Mouse (Mus musculus) kidney, embryonic 16.5 days (tissue): ENCODE results near the gene Tln1. TPM values are rescaled to one million over a fixed set of nuclear protein-coding genes. Genes with fewer than 3 reads are reported as not detected.
"Not testable (repeated sequence)": the region's sequence is repeated elsewhere in the genome, so short reads cannot be mapped to it uniquely, and the experiment has no call there.

Source experiments
- ATAC-seq: fragments of 200-750 bp; cut with Nextera tagmentation; 2 replicates; pipeline ENCODE4 v1.8.0; 2017; ENCODE audit warnings: moderate TSS enrichment; ENCODE audit not compliant: low FRiP score, low TSS enrichment
- H3K27ac ChIP-seq: fragments of 300-500 bp; sonication (generic); 2 replicates; pipeline ENCODE4 v1.5.1; 2014; ENCODE audit warnings: low read length
- H3K27me3 ChIP-seq: fragments of 300-500 bp; sonication (generic); 2 replicates; pipeline ENCODE4 v1.6.1; 2014; ENCODE audit warnings: low read length, control low read depth, mixed read lengths; ENCODE audit not compliant: insufficient read depth
- H3K36me3 ChIP-seq: fragments of 300-500 bp; sonication (generic); 2 replicates; pipeline ENCODE4 v1.6.1; 2014; ENCODE audit warnings: low read length, control low read depth, mixed read lengths; ENCODE audit not compliant: insufficient read depth
- H3K4me1 ChIP-seq: fragments of 300-500 bp; sonication (generic); 2 replicates; pipeline ENCODE4 v1.6.1; 2014; ENCODE audit warnings: low read length, control low read depth, mixed read lengths; ENCODE audit not compliant: insufficient read depth
- H3K4me2 ChIP-seq: fragments of 300-500 bp; sonication (generic); replicated peaks from 2 replicates; pipeline ENCODE4 v1.6.1; 2014; ENCODE audit warnings: low read depth, low read length
- H3K4me3 ChIP-seq: fragments of 300-500 bp; sonication (generic); 2 replicates; pipeline ENCODE4 v1.5.1; 2014; ENCODE audit warnings: mild to moderate bottlenecking, low read length
- H3K9ac ChIP-seq: fragments of 300-500 bp; sonication (generic); replicated peaks from 2 replicates; pipeline ENCODE4 v1.6.1; 2014; ENCODE audit warnings: low read length
- H3K9me3 ChIP-seq: fragments of 300-500 bp; sonication (generic); 2 replicates; pipeline ENCODE4 v1.6.1; 2016; ENCODE audit warnings: low read length, control low read depth
- WGBS: fragments of 180-500 bp; shearing (Covaris S2); extraction: QIAGEN DNeasy Blood & Tissue Kit; methylation state at CpG from one replicate; pipeline ENCODE4 v1.1.7; 2014; 5-methylcytosine and 5-hydroxymethylcytosine counted together
- polyA plus RNA-seq: library from polyadenylated mRNA; unstranded; fragments of >200 nt; fragmentation: Nextera tagmentation; extraction: Ambion mirVana; gene quantifications from 2 replicates; pipeline ENCODE4 v1.2.1, GENCODE M21; 2015

Gene Tln1
- polyA plus RNA-seq, 1 experiment from 2014 or later = 66.5 TPM

DNA sequence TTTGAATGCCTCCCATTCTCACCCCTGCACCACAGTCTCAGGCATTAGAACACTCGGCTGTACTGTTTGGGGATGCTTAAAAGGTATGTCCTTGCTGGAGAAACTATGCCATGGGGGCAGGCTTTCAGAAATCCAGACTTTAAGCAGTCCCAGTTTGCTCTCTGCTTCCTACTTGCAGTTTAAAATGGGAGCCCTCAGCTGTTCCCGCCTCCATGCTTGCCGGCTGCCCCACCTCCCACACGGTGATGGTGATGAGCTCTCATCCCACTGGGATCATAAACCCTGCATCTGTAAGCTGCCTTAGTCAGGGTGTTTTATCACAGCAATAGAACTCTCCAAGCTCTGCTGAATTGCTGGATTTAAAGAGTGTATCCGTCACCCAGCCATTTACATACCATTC is 10.1 kb downstream of the Tln1 start:
- WGBS = 63% methylated on average over 5 of the region's 5 CpGs
- no peak overlapping the region for H3K27ac ChIP-seq
- no peak for ATAC-seq

DNA sequence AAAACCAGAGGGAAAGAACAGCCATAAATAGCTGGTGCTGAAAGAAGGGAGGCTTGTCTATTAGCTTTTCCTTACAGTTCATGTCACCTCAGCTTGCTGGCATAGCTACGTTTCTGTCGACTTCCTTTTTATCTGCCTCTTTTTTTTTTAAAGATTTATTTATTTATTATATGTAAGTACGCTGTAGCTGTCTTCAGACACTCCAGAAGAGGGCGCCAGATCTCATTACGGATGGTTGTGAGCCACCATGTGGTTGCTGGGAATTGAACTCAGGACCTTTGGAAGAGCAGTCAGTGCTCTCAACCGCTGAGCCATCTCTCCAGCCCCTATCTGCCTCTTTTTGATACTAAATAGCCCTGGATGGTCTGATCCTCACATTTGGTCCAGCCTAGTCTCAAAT is 10.6 kb downstream of the Tln1 start:
- H3K36me3 ChIP-seq = peaks cover 98% of the 10 kb centered on the region
- H3K9me3 ChIP-seq, H3K4me2 ChIP-seq, H3K4me1 ChIP-seq, H3K27me3 ChIP-seq, H3K27ac ChIP-seq, ATAC-seq, H3K9ac ChIP-seq, H3K4me3 ChIP-seq: not testable (repeated sequence)
- WGBS = 90% methylated on average over 6 of the region's 6 CpGs

More for the DNA sequence above, 10.1 kb downstream of the Tln1 start:
- H3K4me1 ChIP-seq = peaks cover 5% of the 10 kb centered on the region
- H3K27me3 ChIP-seq = no peaks in the 10 kb centered on the region
- no peak overlapping the region for H3K4me3 ChIP-seq
- no peak overlapping the region for H3K4me2 ChIP-seq
- H3K36me3 ChIP-seq = peaks cover 92% of the 10 kb centered on the region
- no peak overlapping the region for H3K9ac ChIP-seq
- peaks cover 6% of the 10 kb centered on the region; the same call in 1 of the 2 replicates for H3K9me3 ChIP-seq

DNA sequence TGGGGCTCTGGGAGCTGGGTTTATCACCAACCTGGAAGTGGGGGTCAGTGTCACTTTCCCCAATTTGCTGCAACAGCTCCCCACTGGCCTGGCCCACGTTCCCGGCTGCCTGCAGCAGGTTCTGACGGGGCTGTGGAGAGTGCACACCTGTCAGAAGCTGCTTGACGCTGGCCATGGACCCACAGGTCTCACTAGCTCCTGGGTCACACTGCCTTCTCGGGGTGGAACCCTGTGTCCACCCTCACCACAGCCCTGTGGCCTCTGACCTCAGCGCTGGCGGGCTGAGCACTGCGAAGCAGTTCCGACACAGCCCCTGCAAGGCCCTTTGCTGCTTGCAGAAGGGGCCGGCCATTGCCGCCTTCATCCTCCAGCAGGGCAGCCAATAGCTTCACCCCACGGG is 13.4 kb downstream of the Tln1 start:
- Histone ChIP-seq H3K4me1 (no peaks in the 10 kb centered on the region), H3K36me3 (peaks cover 99% of the 10 kb centered on the region), H3K9me3 (peaks cover 6% of the 10 kb centered on the region; the same call in 1 of the 2 replicates), H3K27ac (no peak overlapping the region), H3K4me2 (no peak overlapping the region), H3K4me3 (no peak overlapping the region), H3K27me3 (no peaks in the 10 kb centered on the region), H3K9ac (no peak overlapping the region)
- no peak for ATAC-seq
- WGBS = 92% methylated on average over 12 of the region's 12 CpGs

DNA sequence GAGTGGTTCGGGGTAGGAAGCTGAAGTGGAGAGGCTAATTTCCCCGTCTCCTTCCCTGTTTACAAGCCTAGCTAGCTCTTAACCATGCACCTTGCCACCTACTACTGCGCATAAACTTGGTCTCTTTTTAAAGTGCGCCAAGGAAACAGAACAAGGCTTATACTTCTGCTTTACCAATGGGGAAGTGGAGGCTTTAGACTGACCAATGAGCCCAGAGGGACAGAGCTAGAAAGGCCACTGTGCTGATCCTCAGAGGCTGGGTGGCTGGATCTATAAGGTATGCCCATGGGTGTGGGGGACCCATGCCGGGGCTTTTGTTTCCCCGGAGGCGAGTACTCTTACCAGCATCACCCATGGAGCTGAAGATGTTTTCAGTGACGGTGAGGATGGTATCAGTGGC is 15.3 kb downstream of the Tln1 start:
- H3K36me3 ChIP-seq = peaks cover 98% of the 10 kb centered on the region
- no peaks in the 10 kb centered on the region for H3K27me3 ChIP-seq
- H3K4me1 ChIP-seq = no peaks in the 10 kb centered on the region
- H3K9me3 ChIP-seq = peaks cover 1% of the 10 kb centered on the region; the same call in 1 of the 2 replicates
- ATAC-seq = no peak
- H3K27ac ChIP-seq = no peak overlapping the region
- no peak overlapping the region for H3K9ac ChIP-seq
- 94% methylated on average over 8 of the region's 8 CpGs for WGBS
- no peak overlapping the region for H3K4me2 ChIP-seq
- no peak overlapping the region for H3K4me3 ChIP-seq

DNA sequence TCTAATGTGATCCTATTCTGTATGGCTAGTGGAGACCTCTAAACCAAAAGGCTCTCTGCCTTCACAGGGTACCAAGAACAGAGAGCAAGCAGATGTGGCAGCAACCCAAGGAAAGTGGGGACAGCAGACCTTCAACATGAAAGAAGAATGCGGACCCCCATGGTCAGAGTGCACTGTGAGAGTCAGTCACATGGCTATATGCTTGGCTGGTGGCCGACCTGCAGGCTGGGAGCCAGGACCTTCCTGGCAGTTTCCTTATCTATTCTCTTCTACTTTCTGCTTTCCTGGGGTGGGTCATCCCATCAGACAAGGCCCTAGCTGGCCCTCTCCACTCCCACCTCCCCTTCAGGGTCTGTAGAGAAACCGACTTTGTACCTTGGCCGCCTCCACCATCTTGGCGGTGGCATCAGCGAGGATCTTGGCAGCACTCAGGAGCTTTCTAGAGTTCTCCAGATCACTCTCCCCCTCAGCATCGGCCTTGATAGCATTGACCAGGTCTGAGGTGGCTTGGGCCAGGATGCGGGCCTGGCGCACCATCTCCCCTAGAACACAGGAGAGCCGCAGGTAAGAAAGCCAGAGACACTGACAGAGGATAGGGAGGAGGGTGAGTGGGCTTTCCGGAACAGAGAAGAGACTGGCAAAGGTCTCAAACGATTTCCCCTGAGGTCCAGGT is 16.0 kb downstream of the Tln1 start:
- H3K27ac ChIP-seq = no peak overlapping the region
- no peaks in the 10 kb centered on the region for H3K4me1 ChIP-seq
- peaks cover 99% of the 10 kb centered on the region for H3K36me3 ChIP-seq
- H3K9ac ChIP-seq = no peak overlapping the region
- WGBS = 92% methylated on average over 12 of the region's 12 CpGs
- ATAC-seq = no peak
- no peaks in the 10 kb centered on the region for H3K27me3 ChIP-seq
- H3K9me3 ChIP-seq = no peaks in the 10 kb centered on the region
- H3K4me2 ChIP-seq = no peak overlapping the region
- no peak overlapping the region for H3K4me3 ChIP-seq

DNA sequence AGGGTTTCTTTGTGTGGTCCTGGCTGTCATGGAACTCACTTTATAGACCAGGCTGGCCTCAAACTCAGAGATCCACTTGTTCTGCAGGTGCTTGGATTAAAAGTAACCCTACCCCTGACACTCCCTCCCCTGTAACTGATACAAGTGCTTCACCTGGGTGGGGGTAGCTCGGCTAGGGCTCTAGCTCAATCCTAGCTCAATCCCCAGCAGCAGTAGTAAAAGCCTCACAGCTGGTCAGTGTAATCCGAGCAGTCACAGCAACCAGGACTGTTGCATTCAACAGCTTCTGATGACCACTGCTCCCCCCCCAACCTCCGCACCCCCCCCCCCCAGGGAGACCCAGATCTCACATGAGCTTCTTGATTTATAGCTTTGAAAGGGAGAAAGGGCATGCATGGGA is 20.4 kb downstream of the Tln1 start:
- 28% methylated on average over 3 of the region's 3 CpGs for WGBS
- H3K4me1 ChIP-seq = no peaks in the 10 kb centered on the region
- no peak overlapping the region for H3K9ac ChIP-seq
- H3K36me3 ChIP-seq = peaks cover 93% of the 10 kb centered on the region
- H3K27me3 ChIP-seq = no peaks in the 10 kb centered on the region
- ATAC-seq = peak; percentile 49; the same call in 1 of the 2 replicates
- H3K4me2 ChIP-seq = no peak overlapping the region
- H3K27ac ChIP-seq = peak overlapping the region; percentile 0; the same call in 1 of the 2 replicates
- H3K4me3 ChIP-seq = no peak overlapping the region
- no peaks in the 10 kb centered on the region for H3K9me3 ChIP-seq

DNA sequence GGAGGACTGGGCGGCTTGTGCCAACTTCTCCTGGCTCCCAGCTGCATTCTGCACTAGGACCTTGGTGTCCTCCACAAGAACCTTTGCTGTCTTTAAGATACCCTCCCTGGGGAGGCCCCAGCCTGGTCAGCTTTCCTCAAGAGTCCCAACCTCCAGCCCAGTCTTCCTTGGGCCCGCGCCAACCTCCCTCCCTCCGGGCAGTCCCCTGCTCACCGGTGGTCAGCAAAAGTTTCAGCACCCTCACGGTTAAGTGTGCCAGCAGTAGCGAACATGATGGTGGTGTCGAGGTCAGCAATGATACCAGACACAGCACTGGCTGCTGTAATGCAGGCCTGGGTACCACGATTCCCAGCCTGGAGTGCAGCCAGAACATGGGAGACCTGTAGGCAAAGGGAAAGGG is 26.5 kb downstream of the Tln1 start:
- 94% methylated on average over 9 of the region's 9 CpGs for WGBS
- Histone ChIP-seq H3K4me3 (no peak overlapping the region), H3K36me3 (peaks cover 95% of the 10 kb centered on the region), H3K4me1 (no peaks in the 10 kb centered on the region), H3K9me3 (no peaks in the 10 kb centered on the region), H3K27me3 (no peaks in the 10 kb centered on the region), H3K9ac (no peak overlapping the region), H3K27ac (no peak overlapping the region), H3K4me2 (no peak overlapping the region)
- ATAC-seq = no peak

DNA sequence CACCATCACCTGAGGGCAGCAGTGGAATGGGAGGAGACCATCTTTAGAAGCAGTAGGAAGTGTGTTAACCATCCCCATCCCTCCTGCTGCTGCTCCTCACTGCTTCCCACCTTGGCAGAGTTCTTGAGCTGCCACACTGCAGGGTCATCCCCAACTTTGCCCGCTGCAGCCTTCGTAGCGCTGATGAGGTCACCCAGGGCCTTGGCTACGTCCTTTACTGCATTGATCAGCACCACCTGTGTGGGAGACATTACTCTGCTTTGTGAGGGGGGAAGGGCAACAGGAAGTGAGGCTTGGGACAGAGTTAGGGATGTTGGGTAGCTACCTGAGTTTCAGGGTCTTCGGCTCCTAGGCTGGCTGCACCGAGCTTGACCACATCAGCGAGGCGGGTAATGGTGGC is 26.9 kb downstream of the Tln1 start:
- ATAC-seq = no peak
- no peak overlapping the region for H3K27ac ChIP-seq
- H3K4me1 ChIP-seq = no peaks in the 10 kb centered on the region
- H3K4me2 ChIP-seq = no peak overlapping the region
- no peaks in the 10 kb centered on the region for H3K9me3 ChIP-seq
- no peaks in the 10 kb centered on the region for H3K27me3 ChIP-seq
- no peak overlapping the region for H3K9ac ChIP-seq
- no peak overlapping the region for H3K4me3 ChIP-seq
- H3K36me3 ChIP-seq = peaks cover 97% of the 10 kb centered on the region
- 90% methylated on average over 8 of the region's 8 CpGs for WGBS

DNA sequence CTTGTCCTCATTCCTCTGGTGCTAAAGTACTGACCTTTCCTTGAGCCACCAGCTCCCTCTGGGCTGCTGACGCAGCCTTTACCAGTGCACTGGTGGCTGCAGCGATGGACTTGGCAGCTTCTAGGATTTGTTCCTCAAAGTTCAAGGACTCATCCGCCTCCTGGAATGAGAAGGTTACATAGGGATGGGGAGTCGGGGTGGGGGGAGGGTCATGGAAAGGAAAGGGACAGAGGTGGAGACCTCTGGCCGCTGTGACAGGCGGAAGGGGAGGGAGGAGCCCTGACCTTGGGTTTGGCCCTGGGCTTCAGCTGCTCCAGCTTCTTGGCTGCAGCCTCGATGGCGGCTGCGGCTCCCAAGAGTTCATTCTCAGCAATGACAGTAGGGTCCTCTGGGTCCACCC is 29.2 kb downstream of the Tln1 start:
- 63% methylated on average over 9 of the region's 9 CpGs for WGBS
- H3K4me1 ChIP-seq = 0 out of 2 replicates have a peak, but pooled peaks cover 7% of the 10 kb centered on the region
- H3K4me2 ChIP-seq = no peak overlapping the region
- H3K36me3 ChIP-seq = peaks cover 73% of the 10 kb centered on the region
- no peaks in the 10 kb centered on the region for H3K27me3 ChIP-seq
- H3K9ac ChIP-seq = no peak overlapping the region
- H3K4me3 ChIP-seq = no peak overlapping the region
- no peak overlapping the region for H3K27ac ChIP-seq
- ATAC-seq = no peak
- H3K9me3 ChIP-seq = no peaks in the 10 kb centered on the region

DNA sequence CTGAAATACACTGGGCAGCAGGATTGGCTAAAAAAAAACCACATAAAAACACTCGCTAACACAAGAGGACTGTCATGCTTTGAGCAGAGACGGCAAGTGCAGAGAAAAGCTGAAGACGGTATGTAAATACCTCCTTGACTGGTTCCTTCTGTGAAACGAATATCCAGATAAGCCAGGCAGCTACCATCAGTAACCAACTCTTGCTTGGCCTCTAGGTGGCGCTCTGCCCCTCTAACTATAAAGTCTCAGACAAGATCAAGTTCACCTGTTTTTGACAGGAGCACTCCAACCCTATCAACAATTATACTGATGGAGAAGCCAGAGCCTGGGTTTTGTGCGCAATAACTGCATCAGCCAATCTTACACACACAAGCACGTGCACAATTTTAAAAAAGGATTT is 31.9 kb downstream of the Tln1 start:
- 0 out of 2 replicates have a peak, but pooled peaks cover 7% of the 10 kb centered on the region for H3K4me1 ChIP-seq
- H3K27me3 ChIP-seq = no peaks in the 10 kb centered on the region
- peaks cover 47% of the 10 kb centered on the region for H3K36me3 ChIP-seq
- WGBS = 20% methylated on average over 7 of the region's 7 CpGs
- H3K9me3 ChIP-seq = no peaks in the 10 kb centered on the region
- no peak overlapping the region for H3K9ac ChIP-seq
- no peak overlapping the region for H3K4me2 ChIP-seq
- ATAC-seq = no peak
- H3K4me3 ChIP-seq = no peak overlapping the region
- no peak overlapping the region for H3K27ac ChIP-seq
